In genomic region chr2:74705467-74706089, GRCm38 (mm10) we compare ENCODE assay signal across 8 mouse cellular contexts. TPM values are rescaled to one million over a fixed set of nuclear protein-coding genes. Genes with fewer than 3 reads are reported as not detected.
DNase-seq lines count a peak whose midpoint lies in the region; ATAC-seq and TF ChIP-seq lines count a peak whose summit lies in the region.

No protein-coding gene starts in this region.

- intact Hi-C loops in left cerebral cortex, postnatal 36 days (cut with DNase I): no loop called here

- H3K4me1 ChIP-seq in heart, embryonic 16.5 days (ENCODE audit: control insufficient read depth, insufficient read depth, low read length): peaks cover 3% of the 10 kb centered on the region; the same call in 1 of the 2 replicates
- H3K4me1 ChIP-seq in limb, embryonic 10.5 days: peaks cover 78% of the 10 kb centered on the region
- 0 out of 2 replicates have a peak, but pooled peaks cover 3% of the 10 kb centered on the region for H3K4me1 ChIP-seq in olfactory bulb, adult 2 months (ENCODE audit: control insufficient read depth, insufficient read depth, low read length)

- no peaks in the 10 kb centered on the region for H3K36me3 ChIP-seq in heart, embryonic 16.5 days (ENCODE audit: control insufficient read depth, insufficient read depth)
- H3K36me3 ChIP-seq in limb, embryonic 10.5 days: peaks cover 3% of the 10 kb centered on the region; the same call in 1 of the 2 replicates

- no peak overlapping the region for H3K27ac ChIP-seq in heart, embryonic 16.5 days (ENCODE audit: low read length)
- peak overlapping the region; percentile 99 for H3K27ac ChIP-seq in limb, embryonic 10.5 days
- no peak overlapping the region for H3K27ac ChIP-seq in olfactory bulb, adult 2 months (ENCODE audit: insufficient read depth, low read depth, low read length)

- DNase-seq in gastrocnemius, adult 18-20 months (ENCODE audit: low spot score): peak; percentile 52
- no peak for DNase-seq in gastrocnemius, adult 8-10 months (ENCODE audit: low spot score in 2 of 2)
- peak; percentile 25 for DNase-seq in T-cell, adult 2 months (ENCODE audit: low spot score)
- DNase-seq in limb, embryonic 10.5 days (ENCODE audit: low spot score): peak; percentile 83
- no peak for DNase-seq in left cerebral cortex, postnatal 36 days (ENCODE audit: low spot score in 2 of 2)
- no peak for DNase-seq in cerebellum, adult 8-10 months

- no peak for TF ChIP-seq CTCF in olfactory bulb, adult 2 months (IDR thresholded peaks at IDR 0.05; ENCODE audit: insufficient read depth, low read depth, low read length)

- H3K9ac ChIP-seq in heart, embryonic 16.5 days (ENCODE audit: low read length): peak overlapping the region; percentile 46

- no peak for TF ChIP-seq POLR2A in olfactory bulb, adult 2 months (IDR thresholded peaks at IDR 0.05; ENCODE audit: insufficient read depth, low read depth, low read length)

- no peak; the same call in 1 of the 2 replicates for ATAC-seq in heart, embryonic 16.5 days (replicated peaks; ENCODE audit: extremely low read depth, insufficient read depth, low FRiP score)

- no peaks in the 10 kb centered on the region for H3K9me3 ChIP-seq in heart, embryonic 16.5 days (replicated peaks; ENCODE audit: control insufficient read depth, low read length)
- H3K9me3 ChIP-seq in limb, embryonic 10.5 days (replicated peaks): no peaks in the 10 kb centered on the region

- H3K4me3 ChIP-seq in heart, embryonic 16.5 days (ENCODE audit: low read length): peak overlapping the region; percentile 53
- H3K4me3 ChIP-seq in limb, embryonic 10.5 days: peak overlapping the region; percentile 80
- peak overlapping the region; percentile 13; the same call in 1 of the 2 replicates for H3K4me3 ChIP-seq in olfactory bulb, adult 2 months (ENCODE audit: insufficient read depth, low read depth, low read length)

- WGBS in heart, embryonic 16.5 days: under 1% methylated on average over 60 of the region's 85 CpGs
- 3% methylated on average over 79 of the region's 85 CpGs for WGBS in limb, embryonic 10.5 days
- WGBS in olfactory bulb, adult 2 months: under 1% methylated on average over 85 of the region's 85 CpGs

- H3K4me2 ChIP-seq in heart, embryonic 16.5 days (ENCODE audit: low read depth, low read length): peak overlapping the region; percentile 77

- peaks cover 93% of the 10 kb centered on the region for H3K27me3 ChIP-seq in heart, embryonic 16.5 days (ENCODE audit: control insufficient read depth, insufficient read depth, low read length)
- H3K27me3 ChIP-seq in limb, embryonic 10.5 days (ENCODE audit: low read depth, poor library complexity, severe bottlenecking): peaks cover 48% of the 10 kb centered on the region

RNA-seq across cellular contexts. Expression of gene Hoxd8, which starts 1.2 kb away (rescaled TPM):
- total RNA-seq in gastrocnemius, adult 18-20 months (2021): 10 to 100 TPM; 32.2 to 40.3 TPM
- 10 to 100 TPM; 46.8 to 53.5 (median 51.3) TPM for total RNA-seq in gastrocnemius, adult 8-10 months (2022)
- 0.26 and 0.42 TPM in 2 replicates for polyA plus RNA-seq in heart, embryonic 16.5 days (2015; fragmentation: Nextera tagmentation; extraction: Ambion mirVana)
- 11.6 and 17.4 TPM in 2 replicates for polyA plus RNA-seq in limb, embryonic 10.5 days (2016; fragmentation: Nextera tagmentation; extraction: Ambion mirVana)
- polyA plus RNA-seq in olfactory bulb, adult 2 months (2012; ENCODE audit: insufficient read depth, insufficient read length, low replicate concordance, missing spikeins): not detected in 2 replicates
- not detected for total RNA-seq in left cerebral cortex, postnatal 36 days (2021)

RNA-seq across cellular contexts. Expression of gene Hoxd3, which starts 6.1 kb away (rescaled TPM):
- not detected for total RNA-seq in gastrocnemius, adult 18-20 months (2021)
- under 1 TPM in 2 of 4 experiments, not detected in 2; 0.17 to 0.29 TPM for total RNA-seq in gastrocnemius, adult 8-10 months (2022)
- 0.44 and 0.66 TPM in 2 replicates for polyA plus RNA-seq in heart, embryonic 16.5 days (2015; fragmentation: Nextera tagmentation; extraction: Ambion mirVana)
- 1.4 and 3.0 TPM in 2 replicates for polyA plus RNA-seq in limb, embryonic 10.5 days (2016; fragmentation: Nextera tagmentation; extraction: Ambion mirVana)
- not detected in 2 replicates for polyA plus RNA-seq in olfactory bulb, adult 2 months (2012; ENCODE audit: insufficient read depth, insufficient read length, low replicate concordance, missing spikeins)
- total RNA-seq in left cerebral cortex, postnatal 36 days (2021): not detected

RNA-seq across cellular contexts. Expression of gene Hoxd4, which starts 6.2 kb away (rescaled TPM):
- total RNA-seq in gastrocnemius, adult 18-20 months (2021): 1 to 10 TPM; 1.0 to 1.3 TPM
- 1 to 10 TPM; 1.1 to 1.9 (median 1.5) TPM for total RNA-seq in gastrocnemius, adult 8-10 months (2022)
- 0.18 TPM in 1 of 2 replicates, not detected in the other for polyA plus RNA-seq in heart, embryonic 16.5 days (2015; fragmentation: Nextera tagmentation; extraction: Ambion mirVana)
- polyA plus RNA-seq in limb, embryonic 10.5 days (2016; fragmentation: Nextera tagmentation; extraction: Ambion mirVana): 1.2 and 2.3 TPM in 2 replicates
- not detected in 2 replicates for polyA plus RNA-seq in olfactory bulb, adult 2 months (2012; ENCODE audit: insufficient read depth, insufficient read length, low replicate concordance, missing spikeins)
- not detected for total RNA-seq in left cerebral cortex, postnatal 36 days (2021)

RNA-seq across cellular contexts. Expression of gene Hoxd9, which starts 8.1 kb away (rescaled TPM):
- 10 to 100 TPM; 17.0 to 18.1 TPM for total RNA-seq in gastrocnemius, adult 18-20 months (2021)
- 10 to 100 TPM; 22.6 to 27.5 (median 23.7) TPM for total RNA-seq in gastrocnemius, adult 8-10 months (2022)
- polyA plus RNA-seq in heart, embryonic 16.5 days (2015; fragmentation: Nextera tagmentation; extraction: Ambion mirVana): 0.11 and 0.21 TPM in 2 replicates
- polyA plus RNA-seq in limb, embryonic 10.5 days (2016; fragmentation: Nextera tagmentation; extraction: Ambion mirVana): 38.0 and 52.3 TPM in 2 replicates
- polyA plus RNA-seq in olfactory bulb, adult 2 months (2012; ENCODE audit: insufficient read depth, insufficient read length, low replicate concordance, missing spikeins): not detected in 2 replicates
- total RNA-seq in left cerebral cortex, postnatal 36 days (2021): not detected

RNA-seq across cellular contexts. Expression of gene Hoxd10, which starts 13.9 kb away (rescaled TPM):
- total RNA-seq in gastrocnemius, adult 18-20 months (2021): 1 to 10 TPM; 5.0 to 6.1 TPM
- total RNA-seq in gastrocnemius, adult 8-10 months (2022): 1 to 10 TPM; 6.1 to 8.5 (median 7.6) TPM
- polyA plus RNA-seq in heart, embryonic 16.5 days (2015; fragmentation: Nextera tagmentation; extraction: Ambion mirVana): not detected in 2 replicates
- 51.1 and 68.0 TPM in 2 replicates for polyA plus RNA-seq in limb, embryonic 10.5 days (2016; fragmentation: Nextera tagmentation; extraction: Ambion mirVana)
- not detected in 2 replicates for polyA plus RNA-seq in olfactory bulb, adult 2 months (2012; ENCODE audit: insufficient read depth, insufficient read length, low replicate concordance, missing spikeins)
- total RNA-seq in left cerebral cortex, postnatal 36 days (2021): not detected

Comparison
In these comparisons a context has a peak if more than half of its experiments do, and no peak if none do; other contexts are left out.
1. DNase-seq: peak in gastrocnemius, adult 18-20 months (single experiment), T-cell, adult 2 months (single experiment) and limb, embryonic 10.5 days (single experiment); none in gastrocnemius, adult 8-10 months (0 of 2), left cerebral cortex, postnatal 36 days (0 of 2) and cerebellum, adult 8-10 months (single experiment).
2. H3K4me3 ChIP-seq: peak in every context shown above with its lines; median percentile 80 in limb, embryonic 10.5 days; 53 in heart, embryonic 16.5 days; 13 in olfactory bulb, adult 2 months.
3. RNA of gene Hoxd8, which starts 1.2 kb away (total RNA-seq): 46.8 to 53.5 TPM in gastrocnemius, adult 8-10 months and 32.2 to 40.3 TPM in gastrocnemius, adult 18-20 months; not detected in left cerebral cortex, postnatal 36 days; every median in the first group is over 10 times any median in the second.